Mouse (Mus musculus): ENCODE data around the gene Ptprb.
A peak's percentile ranks its signal among the peaks of the same experiment; 100 is the strongest.

Ptprb gene

GRCm38 (mm10) chr10:116296439-116296838 lies 21.1 kb downstream of the Ptprb start:
- DNase-seq (ENCODE audit: low read depth, low spot score): no peak

DNA sequence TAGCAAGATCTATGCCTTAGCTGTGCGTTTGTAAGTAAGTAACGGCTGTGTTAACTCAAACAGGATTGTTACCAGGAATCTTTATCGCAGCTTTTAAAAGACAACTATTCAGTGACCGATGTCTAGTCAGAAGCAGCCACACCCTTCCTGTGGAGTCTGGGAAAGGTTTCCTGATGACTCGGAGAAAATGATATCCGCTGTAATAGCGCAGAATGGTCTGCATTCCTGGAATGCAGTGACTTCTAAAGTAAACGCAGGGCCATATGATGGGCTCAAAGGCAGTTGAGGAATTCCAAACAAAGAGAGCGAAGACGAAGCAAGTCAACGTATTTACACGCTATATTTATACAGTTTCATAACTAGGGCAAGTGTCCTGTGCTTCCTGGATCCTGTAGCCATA lies 22.5 kb downstream of the Ptprb start:
- DNase-seq (ENCODE audit: low read depth, low spot score): no peak

GRCm38 (mm10) chr10:116300824-116301223 lies 25.5 kb downstream of the Ptprb start:
- DNase-seq (ENCODE audit: low read depth, low spot score): no peak

- no peak for DNase-seq (ENCODE audit: low read depth, low spot score)
These were observed 25.9 kb downstream of the Ptprb start for GRCm38 (mm10) chr10:116301258-116301657.

DNA sequence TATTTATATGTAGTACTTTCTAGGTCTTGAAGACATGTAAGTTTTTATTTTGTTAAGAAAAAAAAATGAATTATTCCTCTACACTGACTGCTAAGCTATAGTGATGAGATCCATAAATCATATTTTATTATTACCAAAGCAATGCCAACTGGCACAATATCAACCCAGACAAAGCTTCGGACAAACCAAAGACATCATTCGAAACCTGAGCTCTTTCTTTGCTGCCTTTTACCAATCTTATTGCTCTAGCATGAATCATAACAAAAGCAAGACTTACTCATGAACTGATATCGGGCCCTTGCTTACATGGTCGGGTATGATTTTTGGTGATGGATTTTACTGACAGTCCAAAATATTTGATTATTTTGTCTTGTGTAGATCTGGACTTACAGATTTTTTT lies 29.0 kb downstream of the Ptprb start:
- no peak for DNase-seq (ENCODE audit: low read depth, low spot score)

GRCm38 (mm10) chr10:116309460-116309859 lies 34.1 kb downstream of the Ptprb start:
- no peak for DNase-seq (ENCODE audit: low read depth, low spot score)

DNA sequence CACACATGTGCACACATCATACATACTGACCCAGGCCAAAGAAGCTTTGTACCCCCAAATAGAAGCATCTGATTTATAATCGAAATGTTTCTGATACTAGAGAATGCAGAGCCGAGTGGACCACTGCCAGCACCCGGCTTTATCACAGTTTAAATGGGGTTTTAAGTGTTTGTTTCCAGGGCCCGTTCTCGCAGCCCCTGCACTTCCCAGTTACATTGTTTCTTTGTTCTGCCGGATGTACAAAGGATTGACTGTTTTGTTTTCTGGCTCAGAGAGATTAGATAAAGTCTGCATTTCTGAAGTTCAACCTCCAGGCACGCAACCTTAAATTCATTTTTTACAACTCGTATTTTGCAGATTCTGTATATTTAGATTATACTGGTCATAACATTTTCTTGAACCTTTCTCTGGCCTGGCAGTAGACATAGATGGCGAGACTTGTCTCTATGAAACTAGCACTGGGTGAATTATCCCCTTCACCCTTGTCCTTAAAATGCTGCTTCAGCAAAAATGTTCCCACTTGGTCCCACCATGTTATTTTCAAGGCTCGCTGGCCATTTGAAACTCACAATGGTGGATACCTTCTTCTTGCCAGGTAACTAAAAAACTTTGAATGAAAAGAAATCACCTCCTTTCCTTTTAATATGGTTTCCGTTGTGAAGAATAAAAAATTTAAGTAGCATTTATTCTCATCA lies 35.3 kb downstream of the Ptprb start:
- DNase-seq (ENCODE audit: low read depth, low spot score): no peak

DNA sequence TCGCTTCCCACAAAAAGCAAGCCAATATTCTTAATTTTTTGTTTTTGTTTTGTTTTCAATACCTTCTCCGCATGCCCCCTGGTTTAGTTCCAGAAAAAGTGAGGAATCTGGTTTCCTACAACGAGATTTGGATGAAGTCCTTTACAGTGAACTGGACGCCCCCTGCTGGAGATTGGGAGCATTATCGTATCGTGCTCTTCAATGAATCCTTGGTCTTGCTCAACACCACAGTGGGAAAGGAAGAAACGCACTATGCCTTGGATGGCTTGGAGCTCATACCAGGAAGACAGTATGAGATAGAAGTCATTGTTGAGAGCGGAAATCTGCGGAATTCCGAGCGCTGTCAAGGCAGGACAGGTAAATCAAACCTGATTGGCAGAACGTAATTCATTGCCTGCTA lies 43.9 kb downstream of the Ptprb start:
- DNase-seq (ENCODE audit: low read depth, low spot score): peak; percentile 93

DNA sequence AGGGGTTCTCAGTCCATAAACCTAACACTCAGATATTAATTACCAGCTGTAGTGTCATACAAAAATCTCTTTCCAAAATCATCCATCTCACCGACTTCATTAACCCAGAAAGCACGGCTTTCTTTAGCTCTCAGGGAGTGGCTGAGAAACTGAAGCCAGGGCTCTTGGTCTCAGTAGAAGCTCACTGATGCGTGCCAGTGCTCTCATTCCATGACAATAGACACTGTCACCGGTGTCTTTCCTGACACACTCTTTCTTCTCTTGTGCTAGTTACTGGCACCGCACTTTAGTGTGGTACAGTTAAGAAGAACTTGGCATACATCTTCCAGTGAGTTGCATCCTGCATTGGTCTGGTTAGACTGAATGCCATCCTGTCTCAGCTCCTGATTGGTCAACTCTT lies 53.8 kb downstream of the Ptprb start:
- DNase-seq (ENCODE audit: low read depth, low spot score): no peak

- DNase-seq (ENCODE audit: low read depth, low spot score): peak; percentile 94
These were observed 55.1 kb downstream of the Ptprb start for GRCm38 (mm10) chr10:116330458-116330857.

GRCm38 (mm10) chr10:116330961-116331510 lies 55.7 kb downstream of the Ptprb start:
- peak; percentile 18 for DNase-seq (ENCODE audit: low read depth, low spot score)

DNA sequence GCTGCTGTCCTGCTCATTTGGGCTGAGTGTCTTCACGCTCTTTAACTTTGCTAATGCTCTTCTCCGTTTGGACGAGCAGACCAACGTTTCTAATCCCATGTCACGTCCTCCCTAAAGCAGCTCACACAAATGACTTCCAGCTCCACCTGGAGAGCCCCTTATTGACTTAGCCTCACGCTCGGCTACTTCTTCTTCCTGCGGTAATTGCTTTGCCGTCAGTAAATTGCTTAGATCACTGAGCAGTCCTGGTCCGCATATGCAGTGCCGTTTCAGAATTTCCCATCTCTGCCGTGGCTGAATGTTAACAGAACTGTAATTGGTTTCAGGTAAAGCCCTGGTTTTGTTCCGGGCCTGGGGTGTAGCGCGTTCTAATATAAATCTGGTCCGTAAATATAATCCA lies 58.3 kb downstream of the Ptprb start:
- DNase-seq (ENCODE audit: low read depth, low spot score): no peak

GRCm38 (mm10) chr10:116334120-116334519 lies 58.8 kb downstream of the Ptprb start:
- DNase-seq (ENCODE audit: low read depth, low spot score): peak; percentile 23

GRCm38 (mm10) chr10:116335328-116335727 lies 60.0 kb downstream of the Ptprb start:
- DNase-seq (ENCODE audit: low read depth, low spot score): peak; percentile 80

GRCm38 (mm10) chr10:116341194-116341593 lies 65.9 kb downstream of the Ptprb start:
- no peak for DNase-seq (ENCODE audit: low read depth, low spot score)

DNA sequence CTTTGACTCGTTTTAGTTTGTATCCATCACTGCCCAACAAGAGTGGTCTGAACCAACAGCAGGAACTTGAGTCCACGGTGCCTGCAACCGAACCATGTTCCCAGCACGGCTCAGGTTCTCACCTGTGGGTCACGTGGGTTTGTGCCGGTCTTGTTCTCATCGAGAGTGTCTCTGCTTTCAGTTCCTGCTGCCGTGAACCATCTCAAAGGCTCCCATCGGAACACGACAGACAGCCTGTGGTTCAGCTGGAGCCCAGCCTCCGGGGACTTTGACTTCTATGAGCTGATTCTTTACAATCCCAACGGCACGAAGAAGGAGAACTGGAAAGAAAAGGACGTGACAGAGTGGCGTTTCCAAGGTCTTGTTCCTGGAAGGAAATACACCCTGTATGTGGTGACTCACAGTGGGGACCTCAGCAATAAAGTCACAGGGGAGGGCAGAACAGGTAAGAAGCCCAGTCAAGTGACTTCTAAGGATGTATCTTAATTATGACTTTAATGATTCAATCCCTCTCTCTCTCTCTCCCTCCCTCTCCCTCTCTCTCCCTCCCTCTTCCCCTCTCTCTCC lies 71.4 kb downstream of the Ptprb start:
- no peak for DNase-seq (ENCODE audit: low read depth, low spot score)

GRCm38 (mm10) chr10:116349004-116349403 lies 73.7 kb downstream of the Ptprb start:
- no peak for DNase-seq (ENCODE audit: low read depth, low spot score)

DNA sequence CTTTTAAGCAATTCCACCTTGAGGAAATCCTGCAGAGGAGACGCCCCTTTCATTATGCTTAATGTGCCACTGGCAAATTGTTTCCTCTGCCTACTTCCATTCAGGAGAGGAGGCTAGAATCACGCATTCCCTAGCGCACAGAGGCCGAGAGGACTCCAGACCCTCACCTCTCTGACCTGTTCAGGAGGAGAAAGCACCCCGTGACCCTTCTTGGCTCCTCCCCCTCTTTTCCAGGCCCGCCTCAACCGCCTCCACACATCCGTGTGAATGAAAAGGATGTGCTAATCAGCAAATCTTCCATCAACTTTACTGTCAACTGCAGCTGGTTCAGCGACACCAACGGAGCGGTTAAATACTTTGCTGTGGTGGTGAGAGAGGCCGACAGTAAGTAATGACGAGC lies 75.2 kb downstream of the Ptprb start:
- no peak for DNase-seq (ENCODE audit: low read depth, low spot score)

GRCm38 (mm10) chr10:116354372-116354771 lies 79.0 kb downstream of the Ptprb start:
- DNase-seq (ENCODE audit: low read depth, low spot score): peak; percentile 57

DNA sequence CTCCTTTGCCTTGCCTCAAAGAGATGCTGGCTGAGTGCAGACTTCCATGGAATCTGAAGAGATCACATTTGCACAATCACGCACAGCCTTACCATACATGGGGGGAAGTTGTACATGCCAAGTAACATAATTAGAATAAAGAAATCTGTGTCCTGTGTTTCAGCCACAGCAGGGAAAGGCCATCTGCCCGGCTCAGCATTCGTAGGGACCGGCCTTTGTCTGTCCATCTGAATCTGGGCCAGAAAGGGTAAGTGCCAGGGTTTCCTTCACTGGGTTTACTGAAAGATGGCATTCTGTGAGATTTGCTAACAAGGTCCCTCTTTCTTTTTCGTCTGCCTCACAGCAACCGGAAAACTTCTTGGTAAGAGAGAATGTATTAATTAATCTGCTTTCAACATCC lies 86.9 kb downstream of the Ptprb start:
- DNase-seq (ENCODE audit: low read depth, low spot score): peak; percentile 97

DNA sequence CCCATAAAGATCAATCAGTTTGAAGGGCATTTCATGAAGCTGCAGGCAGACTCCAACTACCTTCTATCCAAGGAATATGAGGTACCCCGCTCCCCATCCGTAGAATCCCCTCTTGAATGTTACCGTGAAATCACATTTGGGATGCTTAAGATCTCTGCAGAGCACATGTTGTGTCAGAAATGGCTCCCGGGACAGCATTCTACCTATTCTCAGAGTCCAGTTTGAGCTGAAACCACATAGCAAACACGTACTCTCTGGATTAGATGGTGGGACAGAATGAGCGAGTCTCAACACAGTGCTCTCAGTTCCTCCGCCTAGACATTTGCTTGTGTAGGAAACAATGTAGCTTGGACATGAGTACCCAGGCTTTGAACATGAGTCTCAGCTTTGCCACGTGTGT lies 87.3 kb downstream of the Ptprb start:
- DNase-seq (ENCODE audit: low read depth, low spot score): peak; percentile 4

DNA sequence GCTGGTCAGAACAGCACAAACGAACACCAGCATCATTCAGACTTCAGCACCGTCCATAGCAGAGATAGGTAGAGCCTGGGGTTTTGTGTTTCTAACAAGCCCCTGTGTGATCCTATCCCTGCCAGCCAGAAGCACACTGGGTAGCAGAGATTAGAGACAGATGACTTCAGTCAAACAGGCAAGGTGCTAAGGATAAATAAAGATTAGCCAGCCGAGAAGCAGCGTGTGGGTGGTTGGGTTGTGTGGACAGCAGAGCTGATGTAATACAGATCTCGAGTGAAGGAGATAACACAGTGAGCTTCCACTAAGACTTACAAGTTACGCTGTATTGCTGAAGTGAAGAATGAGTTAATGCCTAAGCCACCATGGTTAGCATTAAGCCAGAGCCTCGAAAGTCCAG lies 89.4 kb downstream of the Ptprb start:
- DNase-seq (ENCODE audit: low read depth, low spot score): peak; percentile 56

- DNase-seq (ENCODE audit: low read depth, low spot score): peak; percentile 80
These were observed 95.8 kb downstream of the Ptprb start for GRCm38 (mm10) chr10:116370991-116371725.
